Mouse (Mus musculus): Measurements from ENCODE around the gene Tnrc6b. TPM values are rescaled to one million over a fixed set of nuclear protein-coding genes. Genes with fewer than 3 reads are reported as not detected.
A peak's percentile ranks its signal among the peaks of the same experiment; 100 is the strongest.

Tnrc6b gene
- total and polyA plus RNA-seq, 2 experiments from 2014 or later: 32.2 to 33.5 TPM

DNA sequence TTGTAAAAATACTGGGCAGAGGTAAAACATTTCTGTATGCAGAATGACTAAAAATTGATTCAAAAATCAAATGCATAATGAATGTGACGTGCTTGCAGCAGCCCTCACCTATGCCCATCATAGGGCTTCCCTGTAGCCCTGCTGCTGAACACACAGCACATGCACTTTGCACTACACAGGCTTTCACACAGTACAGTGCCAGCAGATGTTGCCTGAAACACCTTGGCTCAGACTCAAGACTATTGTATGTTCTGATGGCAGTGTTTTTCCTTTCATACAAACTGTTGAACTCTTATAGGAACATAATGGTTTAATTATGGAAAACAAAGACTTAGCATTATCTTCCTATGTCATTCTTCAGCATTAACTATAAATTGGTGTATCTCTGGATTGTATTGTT is 84.0 kb downstream of the Tnrc6b start:
- no peak overlapping the region for H3K4me2 ChIP-seq (ENCODE audit: low read depth, low read length)
- H3K4me3 ChIP-seq (ENCODE audit: low read length): no peak overlapping the region
- H3K36me3 ChIP-seq (ENCODE audit: insufficient read depth, low read length): no peaks in the 10 kb centered on the region
- ATAC-seq: no peak
- no peaks in the 10 kb centered on the region for H3K9me3 ChIP-seq (ENCODE audit: low read length)
- no peaks in the 10 kb centered on the region for H3K4me1 ChIP-seq (ENCODE audit: insufficient read depth, low read length)
- 70% methylated on average over 1 of the region's 1 CpGs for WGBS
- TF ChIP-seq CTCF (IDR thresholded peaks at IDR 0.05; ENCODE audit: low read depth): no peak
- H3K27ac ChIP-seq: no peak overlapping the region
- H3K27me3 ChIP-seq (ENCODE audit: insufficient read depth, low read length): no peaks in the 10 kb centered on the region
- DNase-seq (ENCODE audit: low spot score): no peak
- no peak overlapping the region for H3K9ac ChIP-seq (replicated peaks; ENCODE audit: low read length)

DNA sequence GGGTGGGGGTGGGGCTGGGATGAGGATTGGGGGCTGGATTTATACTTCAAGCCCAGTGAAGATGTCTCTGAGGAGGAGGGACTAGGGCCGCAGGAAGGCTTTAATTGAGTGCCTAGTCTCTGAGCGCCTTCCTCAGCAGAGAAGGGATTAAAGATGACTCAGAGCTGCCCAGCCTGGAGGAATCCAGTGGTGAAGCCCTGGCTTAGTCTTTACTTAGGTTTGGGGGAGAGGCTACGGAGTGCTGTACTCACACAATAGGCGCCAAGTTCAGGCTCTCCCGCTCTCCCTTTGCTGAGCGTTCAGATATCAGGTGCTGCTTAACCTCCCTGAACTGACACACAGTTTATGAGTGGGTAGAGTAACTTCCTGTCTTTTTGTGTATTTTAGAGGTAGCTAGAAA is 86.6 kb downstream of the Tnrc6b start:
- peak overlapping the region; percentile 82 for H3K4me2 ChIP-seq (ENCODE audit: low read depth, low read length)
- H3K4me3 ChIP-seq (ENCODE audit: low read length): peak overlapping the region; percentile 72
- H3K27ac ChIP-seq: peak overlapping the region; percentile 71
- peaks cover 10% of the 10 kb centered on the region for H3K4me1 ChIP-seq (ENCODE audit: insufficient read depth, low read length)
- under 1% methylated on average over 6 of the region's 6 CpGs for WGBS
- no peaks in the 10 kb centered on the region for H3K36me3 ChIP-seq (ENCODE audit: insufficient read depth, low read length)
- no peaks in the 10 kb centered on the region for H3K27me3 ChIP-seq (ENCODE audit: insufficient read depth, low read length)
- TF ChIP-seq CTCF (IDR thresholded peaks at IDR 0.05; ENCODE audit: low read depth): no peak
- ATAC-seq: peak; percentile 54
- H3K9me3 ChIP-seq (ENCODE audit: low read length): no peaks in the 10 kb centered on the region
- peak overlapping the region; percentile 76 for H3K9ac ChIP-seq (replicated peaks; ENCODE audit: low read length)
- DNase-seq (ENCODE audit: low spot score): peak; percentile 33

DNA sequence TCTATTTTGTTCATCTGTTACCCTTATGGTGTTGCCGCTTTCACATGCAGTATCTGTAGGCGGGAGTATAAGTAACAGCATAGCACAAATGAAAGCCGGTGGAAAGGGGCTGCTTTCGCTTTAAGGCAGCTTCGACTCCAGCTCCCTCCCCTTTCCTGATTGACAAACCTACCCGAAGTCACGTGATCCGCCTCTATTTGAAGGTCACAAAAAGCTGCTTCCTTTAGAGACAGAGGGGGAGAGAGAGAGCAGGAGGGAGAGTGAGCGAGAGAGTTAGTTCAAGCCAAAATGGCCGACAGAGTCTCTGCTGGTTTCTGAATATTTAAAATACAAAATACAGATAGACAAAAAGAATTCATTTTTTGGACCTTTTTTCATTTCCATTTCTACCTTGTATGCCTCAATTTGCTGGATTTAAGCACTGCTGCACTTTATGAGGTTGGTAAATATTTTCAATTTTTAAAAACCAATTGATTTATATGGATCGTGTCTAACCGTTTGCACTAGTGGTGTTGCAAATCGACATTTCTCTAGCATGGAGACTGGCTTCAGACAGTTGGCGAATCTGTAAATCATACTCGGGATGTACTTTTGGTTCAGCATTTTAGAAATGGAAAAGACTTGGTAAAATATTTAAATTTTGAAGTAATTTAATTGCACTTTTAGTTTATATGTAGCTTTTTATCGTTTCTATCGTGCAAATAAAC is 87.4 kb downstream of the Tnrc6b start:
- Histone ChIP-seq H3K27me3 (ENCODE audit: insufficient read depth, low read length) (no peaks in the 10 kb centered on the region), H3K4me3 (ENCODE audit: low read length) (peak overlapping the region; percentile 72), H3K4me2 (ENCODE audit: low read depth, low read length) (peak overlapping the region; percentile 82), H3K9ac (replicated peaks; ENCODE audit: low read length) (peak overlapping the region; percentile 76), H3K4me1 (ENCODE audit: insufficient read depth, low read length) (peaks cover 12% of the 10 kb centered on the region), H3K36me3 (ENCODE audit: insufficient read depth, low read length) (no peaks in the 10 kb centered on the region), H3K27ac (peak overlapping the region; percentile 90), H3K9me3 (ENCODE audit: low read length) (no peaks in the 10 kb centered on the region)
- WGBS: under 1% methylated on average over 17 of the region's 17 CpGs
- DNase-seq (ENCODE audit: low spot score) (peak; percentile 99), ATAC-seq (peak; percentile 95)
- peak; percentile 51 for TF ChIP-seq CTCF (IDR thresholded peaks at IDR 0.05; ENCODE audit: low read depth)

DNA sequence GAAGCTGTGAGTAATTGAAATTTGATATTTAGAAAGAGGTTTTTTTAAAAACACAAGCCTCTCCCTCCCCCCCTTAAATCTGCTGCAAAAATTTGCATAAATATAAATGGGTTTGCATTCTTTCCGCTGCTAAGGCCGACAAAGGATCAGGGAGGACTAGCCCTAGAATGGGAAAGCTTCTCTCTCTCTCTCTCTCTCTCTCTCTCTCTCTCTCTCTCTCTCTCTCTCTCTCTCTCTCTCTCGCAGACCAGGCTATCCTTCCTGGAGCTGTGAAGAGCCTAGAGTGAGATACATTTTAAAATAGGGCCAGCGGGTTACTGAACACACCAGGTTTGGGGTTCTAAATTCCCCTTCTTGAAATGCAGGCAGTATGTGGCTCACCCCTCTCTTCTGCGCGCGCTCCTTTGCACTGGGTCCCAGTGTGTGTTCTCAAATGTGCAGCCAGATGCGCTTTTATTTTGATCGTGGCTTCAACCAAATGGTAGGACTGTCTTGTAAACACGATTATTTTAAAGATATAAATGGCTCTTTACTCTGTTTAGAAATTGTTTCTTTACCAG is 88.0 kb downstream of the Tnrc6b start:
- DNase-seq (ENCODE audit: low spot score): peak; percentile 71
- WGBS: under 1% methylated on average over 10 of the region's 10 CpGs
- TF ChIP-seq CTCF (IDR thresholded peaks at IDR 0.05; ENCODE audit: low read depth): no peak

DNA sequence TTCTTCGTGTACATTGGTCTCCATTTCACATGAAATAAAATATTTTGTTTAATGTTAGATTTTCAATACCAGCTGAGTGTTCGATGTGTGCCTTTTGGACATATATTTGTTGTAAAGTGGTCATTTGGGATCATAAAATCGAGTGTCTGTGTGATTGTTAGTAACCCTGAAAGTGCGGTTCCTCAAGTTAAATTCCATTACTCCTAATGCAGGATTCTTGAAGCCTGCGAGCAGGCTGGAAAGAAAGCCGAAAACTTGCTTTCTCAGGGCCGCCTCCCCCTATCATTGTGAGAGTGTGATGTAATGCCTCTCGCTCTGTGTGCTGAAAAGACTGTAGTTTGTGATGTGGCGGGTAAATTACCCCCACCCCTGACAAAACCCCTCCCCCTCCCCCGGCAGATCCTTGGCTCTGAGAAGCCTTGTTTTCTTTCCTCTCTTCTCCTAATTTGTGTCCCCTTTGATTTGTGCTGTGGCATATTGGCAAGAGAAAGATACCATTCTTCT is 88.6 kb downstream of the Tnrc6b start:
- Histone ChIP-seq H3K27me3 (ENCODE audit: insufficient read depth, low read length) (no peaks in the 10 kb centered on the region), H3K27ac (peak overlapping the region; percentile 90), H3K9me3 (ENCODE audit: low read length) (no peaks in the 10 kb centered on the region), H3K4me2 (ENCODE audit: low read depth, low read length) (peak overlapping the region; percentile 82), H3K36me3 (ENCODE audit: insufficient read depth, low read length) (no peaks in the 10 kb centered on the region), H3K4me1 (ENCODE audit: insufficient read depth, low read length) (peaks cover 16% of the 10 kb centered on the region), H3K4me3 (ENCODE audit: low read length) (peak overlapping the region; percentile 72), H3K9ac (replicated peaks; ENCODE audit: low read length) (peak overlapping the region; percentile 76)
- TF ChIP-seq CTCF (IDR thresholded peaks at IDR 0.05; ENCODE audit: low read depth): no peak
- WGBS: under 1% methylated on average over 10 of the region's 10 CpGs
- ATAC-seq (peak; percentile 58), DNase-seq (ENCODE audit: low spot score) (peak; percentile 83)

More for the DNA sequence above, 88.0 kb downstream of the Tnrc6b start:
- Histone ChIP-seq H3K9me3 (ENCODE audit: low read length) (no peaks in the 10 kb centered on the region), H3K4me1 (ENCODE audit: insufficient read depth, low read length) (peaks cover 16% of the 10 kb centered on the region), H3K36me3 (ENCODE audit: insufficient read depth, low read length) (no peaks in the 10 kb centered on the region), H3K9ac (replicated peaks; ENCODE audit: low read length) (peak overlapping the region; percentile 76), H3K27ac (peak overlapping the region; percentile 90), H3K27me3 (ENCODE audit: insufficient read depth, low read length) (no peaks in the 10 kb centered on the region), H3K4me2 (ENCODE audit: low read depth, low read length) (peak overlapping the region; percentile 82), H3K4me3 (ENCODE audit: low read length) (peak overlapping the region; percentile 72)
- peak; percentile 55 for ATAC-seq

DNA sequence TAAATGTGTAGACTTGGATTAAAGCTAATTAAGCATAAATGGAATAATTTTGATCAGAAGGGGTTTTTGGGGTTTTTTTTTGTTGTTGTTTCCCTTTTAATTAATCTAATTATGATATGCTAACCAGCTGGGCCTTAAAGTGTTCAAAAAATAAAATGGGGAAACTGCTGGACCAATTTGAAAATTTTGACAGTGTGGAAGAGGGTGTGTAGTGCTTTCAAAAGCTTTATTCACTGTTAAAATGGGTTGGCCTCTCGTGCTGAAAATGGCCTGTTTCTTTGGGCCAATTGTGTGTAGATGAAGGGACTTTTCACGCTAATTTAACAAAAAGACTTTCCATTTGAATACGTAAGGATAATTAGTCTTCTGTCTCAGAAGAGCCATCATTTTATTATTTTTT is 89.1 kb downstream of the Tnrc6b start:
- Histone ChIP-seq H3K9ac (replicated peaks; ENCODE audit: low read length) (peak overlapping the region; percentile 76), H3K4me1 (ENCODE audit: insufficient read depth, low read length) (peaks cover 16% of the 10 kb centered on the region), H3K27ac (peak overlapping the region; percentile 90), H3K9me3 (ENCODE audit: low read length) (no peaks in the 10 kb centered on the region), H3K4me2 (ENCODE audit: low read depth, low read length) (peak overlapping the region; percentile 82), H3K27me3 (ENCODE audit: insufficient read depth, low read length) (no peaks in the 10 kb centered on the region), H3K4me3 (ENCODE audit: low read length) (peak overlapping the region; percentile 72), H3K36me3 (ENCODE audit: insufficient read depth, low read length) (no peaks in the 10 kb centered on the region)
- peak; percentile 18 for DNase-seq (ENCODE audit: low spot score)
- WGBS: 2% methylated on average over 3 of the region's 3 CpGs
- no peak for TF ChIP-seq CTCF (IDR thresholded peaks at IDR 0.05; ENCODE audit: low read depth)
- no peak for ATAC-seq

DNA sequence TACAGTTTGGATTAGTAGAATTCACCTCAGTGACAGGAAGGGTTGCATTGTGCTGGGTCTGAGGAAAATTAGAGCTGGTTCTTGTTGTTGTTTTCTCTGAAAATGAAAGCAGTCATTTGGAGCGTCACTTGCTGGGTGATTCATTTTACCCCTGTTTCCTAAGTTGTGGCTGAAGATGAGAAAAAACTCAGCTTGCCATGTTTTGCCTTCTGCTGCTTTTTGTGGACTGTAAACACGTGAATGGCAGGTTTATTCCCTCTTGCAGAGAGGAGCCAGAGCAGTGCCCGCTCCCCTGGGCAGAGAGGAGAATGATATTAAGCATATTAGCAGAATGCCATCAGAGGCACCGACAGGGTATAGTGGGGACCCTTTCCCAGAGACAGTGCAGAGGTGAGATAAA is 89.7 kb downstream of the Tnrc6b start:
- Histone ChIP-seq H3K27me3 (ENCODE audit: insufficient read depth, low read length) (no peaks in the 10 kb centered on the region), H3K4me1 (ENCODE audit: insufficient read depth, low read length) (peaks cover 16% of the 10 kb centered on the region), H3K9ac (replicated peaks; ENCODE audit: low read length) (peak overlapping the region; percentile 76), H3K9me3 (ENCODE audit: low read length) (no peaks in the 10 kb centered on the region), H3K27ac (peak overlapping the region; percentile 90), H3K4me2 (ENCODE audit: low read depth, low read length) (peak overlapping the region; percentile 82), H3K4me3 (ENCODE audit: low read length) (peak overlapping the region; percentile 72), H3K36me3 (ENCODE audit: insufficient read depth, low read length) (no peaks in the 10 kb centered on the region)
- TF ChIP-seq CTCF (IDR thresholded peaks at IDR 0.05; ENCODE audit: low read depth): no peak
- WGBS: 1% methylated on average over 4 of the region's 4 CpGs
- no peak for ATAC-seq
- no peak for DNase-seq (ENCODE audit: low spot score)
